ENCODE assay signal across 21 mouse cellular contexts in genomic region chr3:61116364-61116763, GRCm38 (mm10).
"Had no signal": no experiment of that assay in that cellular context is flagged by ENCODE, and none has a peak within 500 bp of the region (broad histone marks: within the 10 kb centered on the region; RNA-seq: fewer than 3 reads in every experiment).

No protein-coding gene starts in this region.

- DNase-seq: heart, postnatal 10 days; heart, postnatal 36 days; heart, postnatal 4 days; kidney, adult 11 months; kidney, adult 18-20 months; kidney, adult 2 months; kidney, adult 8-10 months; kidney, adult 9 months; kidney, postnatal 10 days; kidney, postnatal 14 days; kidney, postnatal 25 days; kidney, postnatal 36 days; kidney, postnatal 4 days; layer of hippocampus, adult 9-11 months; layer of hippocampus, postnatal 36 days had no signal

- ATAC-seq: hindbrain, embryonic 16.5 days; hindbrain, postnatal 0 days; inflammation-experienced regulatory T-cells, adult 6 months; intestine, embryonic 15.5 days; intestine, embryonic 16.5 days; intestine, postnatal 0 days had no signal
